Mouse (Mus musculus) cortical plate, adult 2 months (tissue): ENCODE results near the gene Krtap1-4.

ENCODE experiments used
- CTCF ChIP-seq: fragments of 200-500 bp; IDR thresholded peaks from 2 replicates; pipeline ENCODE4 v1.5.1; 2011; ENCODE audit warnings: mild to moderate bottlenecking, control low read depth, low read length; ENCODE audit not compliant: insufficient read depth; ENCODE audit errors: extremely low read depth
- POLR2A ChIP-seq: fragments of 200-500 bp; IDR thresholded peaks from 2 replicates; pipeline ENCODE4 v1.6.1; 2011; ENCODE audit warnings: mild to moderate bottlenecking, low read length, control low read depth; ENCODE audit not compliant: insufficient read depth; ENCODE audit errors: extremely low read depth

DNA sequence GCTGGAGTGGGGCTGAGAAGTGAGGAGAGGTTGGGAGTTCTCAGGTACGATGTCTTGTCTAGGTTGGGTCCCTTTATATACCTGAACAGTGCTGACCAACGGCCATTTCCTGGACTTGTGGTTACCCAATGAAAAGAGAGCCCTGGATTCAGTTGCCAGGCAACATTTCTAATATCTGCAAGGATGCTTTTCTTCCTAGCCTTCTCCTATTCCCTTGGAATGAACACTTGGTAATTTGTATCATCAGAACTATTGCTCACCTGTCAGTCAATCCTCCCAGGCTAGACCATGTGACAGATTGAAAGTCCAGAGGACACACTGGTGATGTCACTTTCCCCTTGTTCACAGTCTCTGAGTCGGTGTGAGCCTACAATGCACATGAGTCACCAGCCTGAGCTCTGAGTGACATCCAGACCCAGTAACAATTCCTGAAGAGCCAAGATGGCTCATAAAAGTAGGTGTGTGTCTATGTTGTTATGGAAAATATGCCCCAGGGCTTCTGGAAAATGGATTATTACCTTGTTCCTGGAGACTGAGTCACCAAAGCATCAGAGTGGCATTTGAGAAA is 31.4 kb upstream of the Krtap1-4 start, which contains the start of gene Krtap2-4:
- TF ChIP-seq POLR2A (no peak), CTCF (no peak)
